Mouse (Mus musculus) liver, embryonic 14.5 days (tissue): ENCODE measurements at regions not wholly inside any gene's neighbourhood (a gene's known extent, or its start where the extent isn't known, plus 50 kb on each side); places are given as distances from the start of the nearest gene placed in this dataset.

Experiments used
- ATAC-seq: fragments of 200-750 bp; cut with Nextera tagmentation; 2 replicates; pipeline ENCODE4 v1.8.0; 2017; ENCODE audit warnings: moderate number of reproducible peaks, mild to moderate bottlenecking, moderate library complexity; ENCODE audit not compliant: insufficient read depth
- DNase-seq, 3 experiments: peaks; one replicate each; pipeline ENCODE4 v3.0.0-alpha.2; 2012 to 2013; ENCODE audit warnings: low read depth in 3 of 3, low spot score in 3 of 3
- H3K27ac ChIP-seq: fragments of 300-500 bp; sonication (generic); 2 replicates; pipeline ENCODE4 v1.5.1; 2014; ENCODE audit warnings: moderate library complexity, mild to moderate bottlenecking, control low read depth, inconsistent platforms
- H3K27me3 ChIP-seq: fragments of 300-500 bp; sonication (generic); 2 replicates; pipeline ENCODE4 v1.6.1; 2014; ENCODE audit warnings: mild to moderate bottlenecking, low read length, moderate library complexity; ENCODE audit not compliant: control insufficient read depth, insufficient read depth
- H3K36me3 ChIP-seq: fragments of 300-500 bp; sonication (generic); replicated peaks from 2 replicates; pipeline ENCODE4 v1.6.1; 2014; ENCODE audit warnings: low read depth; ENCODE audit not compliant: control insufficient read depth, insufficient read depth
- H3K4me1 ChIP-seq, 2 experiments: fragments of 200-500 bp in 1 of 2; fragments of 300-500 bp in 1 of 2; sonication (generic) in 1 of 2; replicated peaks; 2 replicates each; pipeline ENCODE4 v1.6.1; 2012 to 2014; ENCODE audit warnings: antibody characterized with exemption in 1 of 2, inconsistent platforms in 1 of 2, low read length in 1 of 2; ENCODE audit not compliant: control insufficient read depth in 2 of 2, insufficient read depth in 2 of 2
- H3K4me2 ChIP-seq: fragments of 300-500 bp; sonication (generic); 2 replicates; pipeline ENCODE4 v1.6.1; 2014; ENCODE audit warnings: low read depth, mild to moderate bottlenecking, control low read depth, moderate library complexity
- H3K4me3 ChIP-seq, 2 experiments: fragments of 200-500 bp in 1 of 2; fragments of 300-500 bp in 1 of 2; sonication (generic) in 1 of 2; 2 replicates each; pipeline ENCODE4 v1.5.1; 2012 to 2014; ENCODE audit warnings: low read depth in 2 of 2, low read length in 2 of 2, mild to moderate bottlenecking in 2 of 2, control low read depth in 1 of 2, inconsistent platforms in 1 of 2, moderate library complexity in 1 of 2; ENCODE audit not compliant: insufficient read depth in 1 of 2
- H3K9ac ChIP-seq: fragments of 300-500 bp; sonication (generic); replicated peaks from 2 replicates; pipeline ENCODE4 v1.6.1; 2014; ENCODE audit warnings: mild to moderate bottlenecking, control low read depth, moderate library complexity
- H3K9me3 ChIP-seq: fragments of 300-500 bp; sonication (generic); 2 replicates; pipeline ENCODE4 v1.6.1; 2016; ENCODE audit warnings: low read length, mixed read lengths; ENCODE audit not compliant: control insufficient read depth
- CTCF ChIP-seq: IDR thresholded peaks from 2 replicates; pipeline ENCODE4 v1.5.1; 2016; ENCODE audit warnings: antibody characterized with exemption, low read depth, control low read depth
- EP300 ChIP-seq: IDR thresholded peaks from 2 replicates; pipeline ENCODE4 v1.6.1; 2016; ENCODE audit warnings: antibody characterized with exemption, low read depth
- WGBS: fragments of 180-500 bp; shearing (Covaris S2); extraction: QIAGEN DNeasy Blood & Tissue Kit; methylation state at CpG from one replicate; pipeline ENCODE4 v1.1.7; 2014; ENCODE audit not compliant: insufficient replicate concordance; 5-methylcytosine and 5-hydroxymethylcytosine counted together

DNA sequence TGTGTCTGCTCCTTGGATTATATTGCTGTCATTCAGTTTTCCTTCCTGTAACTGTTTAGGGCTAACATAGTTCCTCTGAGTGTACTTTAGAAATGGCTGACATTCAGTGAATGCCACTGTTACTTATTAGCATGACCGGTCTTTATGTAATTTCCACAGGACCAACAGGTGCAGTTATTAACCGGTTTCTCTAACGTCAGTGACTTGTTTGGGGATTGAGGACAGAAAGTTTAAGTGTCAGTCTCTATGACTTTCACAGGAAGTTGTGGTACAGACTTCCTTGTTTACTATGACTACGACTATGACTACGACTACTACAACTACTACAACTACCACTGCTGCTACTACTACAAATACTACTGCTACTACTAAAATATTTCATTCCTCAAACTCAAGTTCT lies 170.4 kb upstream of the Ptger4 start:
- Histone ChIP-seq H3K27ac (no peak overlapping the region), H3K4me1 (no peaks in the 10 kb centered on the region), H3K4me3 (no peak overlapping the region), H3K4me2 (no peak overlapping the region), H3K36me3 (no peaks in the 10 kb centered on the region), H3K9me3 (no peaks in the 10 kb centered on the region), H3K9ac (no peak overlapping the region), H3K27me3 (no peaks in the 10 kb centered on the region)
- WGBS: 36% methylated on average over 5 of the region's 5 CpGs
- DNase-seq: no peak
- TF ChIP-seq EP300 (no peak), CTCF (no peak)
- ATAC-seq: no peak

DNA sequence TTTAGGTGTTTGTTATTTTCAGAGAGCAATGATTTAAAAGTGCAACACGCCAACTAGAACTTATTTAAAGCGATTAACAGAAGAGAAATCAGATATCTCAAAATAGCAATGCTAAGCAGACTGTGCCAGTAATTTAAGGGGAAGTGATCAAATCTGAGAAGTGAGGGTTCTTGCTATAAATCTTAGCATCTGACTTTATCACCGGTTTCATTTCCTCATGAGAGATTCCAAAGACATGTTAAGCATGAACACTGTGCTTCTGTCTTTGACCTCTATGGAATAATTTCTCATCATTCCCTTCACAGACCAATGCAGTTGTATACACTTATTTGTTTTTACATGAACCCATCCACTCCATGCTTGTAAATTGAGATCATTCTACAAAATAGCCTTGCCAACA lies 172.0 kb upstream of the Ptger4 start:
- H3K4me2 ChIP-seq: no peak overlapping the region
- no peak overlapping the region for H3K9ac ChIP-seq
- no peak overlapping the region for H3K27ac ChIP-seq
- 34% methylated on average over 3 of the region's 3 CpGs for WGBS
- no peaks in the 10 kb centered on the region for H3K4me1 ChIP-seq
- H3K27me3 ChIP-seq: no peaks in the 10 kb centered on the region
- H3K4me3 ChIP-seq: no peak overlapping the region
- no peaks in the 10 kb centered on the region for H3K36me3 ChIP-seq
- TF ChIP-seq CTCF (no peak), EP300 (no peak)
- DNase-seq (no peak), ATAC-seq (no peak)
- H3K9me3 ChIP-seq: no peaks in the 10 kb centered on the region

DNA sequence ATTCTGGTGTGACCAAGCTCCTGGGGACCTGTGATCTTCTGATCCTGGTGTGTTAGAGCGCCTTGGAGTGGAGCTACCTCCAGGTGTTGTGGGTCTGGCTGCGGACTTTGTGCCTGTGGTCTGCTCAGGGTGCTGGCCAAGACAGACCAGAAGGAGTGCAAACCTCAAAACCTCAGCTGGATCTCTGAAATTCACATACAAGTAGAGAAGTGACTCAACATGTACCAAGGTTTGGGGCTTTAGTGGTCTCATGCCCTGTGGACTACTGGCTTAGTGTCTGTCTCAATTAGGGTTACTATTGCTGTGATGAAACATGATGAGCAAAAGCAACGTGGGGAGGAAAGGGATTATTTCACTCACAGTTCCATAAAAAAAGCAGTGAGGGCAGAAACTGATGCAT lies 182.7 kb upstream of the Ptger4 start:
- Histone ChIP-seq H3K27ac (no peak overlapping the region), H3K4me1 (no peaks in the 10 kb centered on the region), H3K9me3 (no peaks in the 10 kb centered on the region), H3K4me2 (no peak overlapping the region), H3K27me3 (no peaks in the 10 kb centered on the region), H3K4me3 (no peak overlapping the region), H3K36me3 (no peaks in the 10 kb centered on the region), H3K9ac (no peak overlapping the region)
- WGBS: 51% methylated on average over 3 of the region's 3 CpGs
- TF ChIP-seq CTCF (no peak), EP300 (no peak)
- ATAC-seq (no peak), DNase-seq (no peak)

DNA sequence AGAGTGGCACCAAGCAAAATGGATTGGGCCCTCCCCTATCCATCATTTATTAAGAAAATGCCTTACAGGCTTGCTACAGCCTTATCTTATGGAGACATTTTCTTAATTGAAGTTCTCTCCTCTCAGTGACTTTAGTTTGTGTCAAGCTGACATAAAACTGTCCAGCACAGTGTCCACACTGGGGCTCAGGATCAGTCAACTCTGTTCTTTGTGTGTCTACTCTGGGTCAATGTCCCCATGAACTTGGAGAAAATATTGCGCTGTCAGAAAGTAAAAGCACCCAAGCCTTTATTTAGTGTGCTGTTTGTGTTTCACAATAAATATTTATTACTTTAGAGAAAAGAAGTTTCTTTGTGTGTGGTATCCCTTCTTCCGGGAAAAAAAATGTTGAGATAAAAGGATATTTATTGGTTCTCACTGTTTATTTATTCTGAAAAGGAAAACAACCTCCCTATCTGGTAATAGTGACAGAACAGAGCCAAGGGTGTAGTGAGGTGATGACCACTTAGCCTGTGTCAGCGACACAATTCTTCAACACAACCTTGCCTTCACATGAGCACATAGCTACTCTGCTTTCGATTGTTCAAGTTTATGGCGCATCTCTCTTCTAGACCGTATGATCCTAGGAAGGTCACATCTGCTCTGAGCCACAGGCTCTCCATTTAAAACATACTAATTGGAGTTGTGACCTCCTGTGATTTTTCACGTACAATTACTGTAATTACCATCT lies 183.5 kb upstream of the Ptger4 start:
- TF ChIP-seq CTCF: no peak
- no peak for TF ChIP-seq EP300
- Histone ChIP-seq H3K4me2 (no peak overlapping the region), H3K4me3 (no peak overlapping the region), H3K9ac (no peak overlapping the region), H3K9me3 (no peaks in the 10 kb centered on the region), H3K36me3 (no peaks in the 10 kb centered on the region), H3K27me3 (no peaks in the 10 kb centered on the region), H3K4me1 (no peaks in the 10 kb centered on the region), H3K27ac (no peak overlapping the region)
- WGBS: 67% methylated on average over 7 of the region's 7 CpGs
- DNase-seq (no peak), ATAC-seq (no peak)

DNA sequence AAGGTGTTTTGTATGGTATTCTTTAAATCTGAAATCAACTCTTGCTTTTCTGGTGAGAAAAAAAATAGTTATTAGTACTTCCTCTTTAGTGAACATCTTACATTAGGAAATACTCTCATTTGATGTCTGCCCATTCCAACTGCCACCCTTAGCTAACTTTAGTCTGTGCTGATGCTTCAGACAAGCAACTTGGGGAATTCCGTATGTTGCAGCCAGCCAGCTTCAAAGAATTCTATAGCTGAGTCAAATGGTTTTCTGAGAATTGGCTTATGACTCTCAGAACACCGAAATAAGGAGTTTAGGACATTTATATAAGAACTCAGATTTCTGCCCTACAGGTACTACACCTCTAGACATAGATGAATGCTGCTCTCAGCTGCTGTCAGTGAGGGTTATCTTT lies 188.0 kb upstream of the Ptger4 start:
- Histone ChIP-seq H3K4me3 (no peak overlapping the region), H3K4me1 (no peaks in the 10 kb centered on the region), H3K27ac (no peak overlapping the region), H3K27me3 (no peaks in the 10 kb centered on the region), H3K9ac (no peak overlapping the region), H3K4me2 (no peak overlapping the region), H3K36me3 (no peaks in the 10 kb centered on the region), H3K9me3 (no peaks in the 10 kb centered on the region)
- TF ChIP-seq CTCF: no peak
- TF ChIP-seq EP300: no peak
- no peak for DNase-seq
- ATAC-seq: no peak
- 53% methylated on average over 2 of the region's 2 CpGs for WGBS
